In genomic region chr1:87270641-87271467, GRCm38 (mm10) we compare ENCODE assay signal across 8 mouse cellular contexts. TPM values are rescaled to one million over a fixed set of nuclear protein-coding genes. Genes with fewer than 3 reads are reported as not detected.
DNase-seq lines count a peak whose midpoint lies in the region; ATAC-seq lines count a peak whose summit lies in the region.

No protein-coding gene starts in this region.

- no peaks in the 10 kb centered on the region for H3K36me3 ChIP-seq in limb, embryonic 12.5 days

- 0 out of 2 replicates have a peak overlapping the region, but pooled peaks have one; percentile 6 for H3K4me3 ChIP-seq in limb, embryonic 12.5 days (replicated peaks)

- no peaks in the 10 kb centered on the region for H3K9me3 ChIP-seq in limb, embryonic 12.5 days

- H3K9ac ChIP-seq in limb, embryonic 12.5 days (replicated peaks), result peak overlapping the region; percentile 19; the same call in 1 of the 2 replicates

- H3K4me2 ChIP-seq in limb, embryonic 12.5 days, result peak overlapping the region; percentile 46

- H3K27me3 ChIP-seq in limb, embryonic 12.5 days, result peaks cover 38% of the 10 kb centered on the region

- ATAC-seq in limb, embryonic 12.5 days (ENCODE audit: insufficient number of reproducible peaks, insufficient read depth, low FRiP score, low TSS enrichment, low read depth), result peak; percentile 77

- H3K27ac ChIP-seq in limb, embryonic 12.5 days, result peak overlapping the region; percentile 72

- peaks cover 26% of the 10 kb centered on the region for H3K4me1 ChIP-seq in limb, embryonic 12.5 days (replicated peaks)

- WGBS in limb, embryonic 12.5 days, result 1% methylated on average over 20 of the region's 20 CpGs

- DNase-seq in kidney, adult 18-20 months, result peak; percentile 34
- no peak for DNase-seq in kidney, postnatal 14 days
- peak; percentile 59 for DNase-seq in embryo, embryonic 11 days
- peak; percentile 33 for DNase-seq in heart, adult 8-10 months (ENCODE audit: low spot score)
- no peak for DNase-seq in thymus, postnatal 4 days
- DNase-seq in cerebellum, postnatal 14 days, result no peak
- DNase-seq in spleen, postnatal 10 days (ENCODE audit: low spot score in 2 of 2), result no peak

RNA-seq across cellular contexts. Expression of gene Efhd1, which starts 6.7 kb away (rescaled TPM):
- 1 to 10 TPM; 3.3 to 7.2 (median 4.5) TPM for total RNA-seq in heart, adult 8-10 months (2022)
- 0.37 and 0.43 TPM in 2 replicates for polyA plus RNA-seq in limb, embryonic 12.5 days (2016; fragmentation: Nextera tagmentation; extraction: Ambion mirVana)

RNA-seq across cellular contexts. Expression of gene Gigyf2, which starts 55.9 kb away (rescaled TPM):
- 10 to 100 TPM; 38.0 to 48.5 (median 40.4) TPM for total RNA-seq in heart, adult 8-10 months (2022)
- 57.5 and 62.5 TPM in 2 replicates for polyA plus RNA-seq in limb, embryonic 12.5 days (2016; fragmentation: Nextera tagmentation; extraction: Ambion mirVana)

RNA-seq across cellular contexts. Expression of gene Eif4e2, which starts 57.1 kb away (rescaled TPM):
- 10 to 100 TPM; 44.0 to 56.1 (median 49.0) TPM for total RNA-seq in heart, adult 8-10 months (2022)
- 170 and 171 TPM in 2 replicates for polyA plus RNA-seq in limb, embryonic 12.5 days (2016; fragmentation: Nextera tagmentation; extraction: Ambion mirVana)

Comparison
In these comparisons a context has a peak if more than half of its experiments do, and no peak if none do; other contexts are left out.
1. DNase-seq: peak in kidney, adult 18-20 months (single experiment), embryo, embryonic 11 days (single experiment) and heart, adult 8-10 months (single experiment); none in kidney, postnatal 14 days (single experiment), thymus, postnatal 4 days (single experiment), cerebellum, postnatal 14 days (0 of 2) and spleen, postnatal 10 days (0 of 2).